Mouse (Mus musculus) lung, embryonic 16.5 days (tissue): ENCODE measurements around the gene Slfn2. TPM values are rescaled to one million over a fixed set of nuclear protein-coding genes. Genes with fewer than 3 reads are reported as not detected.

Source experiments
- ATAC-seq: fragments of 200-750 bp; cut with Nextera tagmentation; 2 replicates; pipeline ENCODE4 v1.8.0; 2017; ENCODE audit warnings: low read depth, mild to moderate bottlenecking, moderate library complexity
- H3K27ac ChIP-seq: fragments of 300-500 bp; sonication (generic); 2 replicates; pipeline ENCODE4 v1.5.1; 2014; ENCODE audit warnings: mild to moderate bottlenecking, control low read depth, low read length
- H3K27me3 ChIP-seq: fragments of 300-500 bp; sonication (generic); 2 replicates; pipeline ENCODE4 v1.6.1; 2014; ENCODE audit warnings: low read depth, low read length, mixed read lengths; ENCODE audit not compliant: control insufficient read depth, insufficient read depth
- H3K36me3 ChIP-seq: fragments of 300-500 bp; sonication (generic); 2 replicates; pipeline ENCODE4 v1.6.1; 2014; ENCODE audit warnings: low read length; ENCODE audit not compliant: control insufficient read depth, insufficient read depth
- H3K4me1 ChIP-seq: fragments of 300-500 bp; sonication (generic); replicated peaks from 2 replicates; pipeline ENCODE4 v1.6.1; 2014; ENCODE audit warnings: low read length, mixed read lengths; ENCODE audit not compliant: control insufficient read depth, insufficient read depth
- H3K4me2 ChIP-seq: fragments of 300-500 bp; sonication (generic); 2 replicates; pipeline ENCODE4 v1.6.1; 2014; ENCODE audit warnings: low read depth, low read length, control low read depth
- H3K4me3 ChIP-seq: fragments of 300-500 bp; sonication (generic); 2 replicates; pipeline ENCODE4 v1.5.1; 2014; ENCODE audit warnings: mild to moderate bottlenecking, low read length, control low read depth
- H3K9ac ChIP-seq: fragments of 300-500 bp; sonication (generic); 2 replicates; pipeline ENCODE4 v1.6.1; 2014; ENCODE audit warnings: low read length, control low read depth
- H3K9me3 ChIP-seq: fragments of 300-500 bp; sonication (generic); 2 replicates; pipeline ENCODE4 v1.6.1; 2016; ENCODE audit warnings: low read length; ENCODE audit not compliant: control insufficient read depth
- WGBS: fragments of 180-500 bp; shearing (Covaris S2); extraction: QIAGEN DNeasy Blood & Tissue Kit; methylation state at CpG from one replicate; pipeline ENCODE4 v1.1.7; 2014; 5-methylcytosine and 5-hydroxymethylcytosine counted together
- microRNA-seq: library from miRNA; unstranded; fragments of <30 nt; microRNA quantifications from one replicate; pipeline ENCODE4, GENCODE M21; 2016
- polyA plus RNA-seq: library from polyadenylated mRNA; unstranded; fragments of >200 nt; fragmentation: Nextera tagmentation; extraction: Ambion mirVana; gene quantifications from 2 replicates; pipeline ENCODE4 v1.2.1, GENCODE M21; 2015

Slfn2 gene
- polyA plus RNA-seq, 1 experiment from 2014 or later, result 7.5 TPM

DNA sequence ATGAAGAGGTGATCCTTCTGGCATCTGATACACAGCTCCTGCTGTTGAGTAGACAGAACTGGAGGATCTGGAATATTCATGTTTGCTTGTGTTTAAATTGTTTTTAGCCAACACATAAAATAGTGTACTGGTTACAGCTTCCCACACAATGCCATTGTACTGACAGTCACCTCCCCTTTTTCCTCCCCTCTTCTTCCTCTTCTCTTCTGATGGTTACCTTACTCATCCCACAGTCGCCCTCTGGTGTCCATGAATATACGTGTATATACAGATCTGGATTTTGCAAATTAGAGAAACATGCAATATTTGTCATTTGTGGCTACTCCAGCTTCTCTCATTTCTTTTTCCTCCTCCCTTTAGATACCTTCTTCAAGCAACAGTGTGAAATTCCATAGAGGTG is 50.2 kb downstream of the Slfn2 start:
- H3K4me2 ChIP-seq, result no peak overlapping the region
- no peak for ATAC-seq
- no peaks in the 10 kb centered on the region for H3K27me3 ChIP-seq
- no peaks in the 10 kb centered on the region for H3K4me1 ChIP-seq
- H3K4me3 ChIP-seq, result no peak overlapping the region
- no peaks in the 10 kb centered on the region for H3K9me3 ChIP-seq
- H3K27ac ChIP-seq, result no peak overlapping the region
- no peak overlapping the region for H3K9ac ChIP-seq
- H3K36me3 ChIP-seq, result no peaks in the 10 kb centered on the region
- WGBS, result 23% methylated on average over 2 of the region's 2 CpGs

DNA sequence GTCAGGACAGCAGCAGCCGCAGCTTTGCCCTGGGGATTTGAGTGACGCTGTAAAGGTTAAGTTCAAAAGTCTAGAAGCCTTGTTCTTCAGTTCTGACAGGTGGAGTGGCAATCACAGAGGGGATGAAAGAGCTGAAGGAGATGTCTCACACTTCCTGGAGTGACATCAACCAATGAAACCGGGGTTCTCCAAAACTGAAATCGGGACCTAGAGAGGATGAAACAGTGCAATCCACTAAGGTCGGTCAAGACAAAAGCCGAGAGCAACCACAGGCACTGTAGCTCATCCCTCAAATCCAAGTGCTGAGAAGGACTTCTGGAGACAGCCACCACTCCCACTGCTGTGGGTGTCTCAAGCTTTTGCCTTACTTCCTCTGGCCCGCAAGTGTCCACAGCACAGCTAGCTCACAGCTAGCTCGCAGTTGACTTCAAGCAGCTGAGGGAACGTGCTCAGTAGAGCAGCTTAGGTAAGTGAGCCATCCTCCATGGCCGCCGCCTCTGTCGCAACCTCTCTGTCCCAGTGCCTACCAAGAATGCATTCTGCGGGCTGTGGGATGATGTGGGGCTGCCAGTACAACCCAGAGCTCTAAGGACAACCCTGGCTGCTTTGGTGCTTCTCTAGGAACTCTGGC is 51.8 kb downstream of the Slfn2 start, which contains the start of gene Slfn1:
Gene Slfn1 (plus strand): TSS at position 253 of the 631 bp plus-strand sequence.
- Histone ChIP-seq H3K4me3 (no peak within 1 kb of the TSS), H3K27me3 (no peaks in the 10 kb centered on the region), H3K36me3 (no peaks in the 10 kb centered on the region), H3K9ac (no peak within 1 kb of the TSS), H3K4me2 (no peak within 1 kb of the TSS), H3K9me3 (no peaks in the 10 kb centered on the region), H3K4me1 (no peaks in the 10 kb centered on the region), H3K27ac (no peak within 1 kb of the TSS)
- WGBS, result 80% methylated on average over 13 of the region's 13 CpGs
- ATAC-seq, result no peak

DNA sequence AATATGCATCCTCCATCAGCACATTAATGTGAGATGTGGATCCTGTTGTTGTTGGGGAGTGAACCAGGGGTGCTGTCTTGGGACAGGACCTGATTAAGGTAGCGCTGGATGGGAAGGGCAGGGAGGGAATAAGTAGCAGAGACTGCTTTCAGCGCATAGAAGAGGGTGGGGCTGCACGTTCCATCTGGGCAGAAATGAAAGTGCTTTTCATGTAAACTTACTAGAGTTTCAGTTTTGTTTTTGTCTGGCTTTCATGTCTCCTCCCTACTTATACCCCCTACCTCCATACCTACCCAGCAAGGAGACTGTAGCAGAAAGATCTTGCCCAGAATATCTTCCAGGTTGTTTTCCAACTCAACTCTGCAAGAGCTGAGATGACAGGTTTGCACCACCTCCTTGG is 53.1 kb downstream of the Slfn2 start:
- Histone ChIP-seq H3K4me3 (no peak overlapping the region), H3K4me2 (no peak overlapping the region), H3K36me3 (no peaks in the 10 kb centered on the region), H3K9me3 (no peaks in the 10 kb centered on the region), H3K9ac (no peak overlapping the region), H3K27me3 (no peaks in the 10 kb centered on the region), H3K4me1 (no peaks in the 10 kb centered on the region), H3K27ac (no peak overlapping the region)
- WGBS, result 51% methylated on average over 3 of the region's 3 CpGs
- ATAC-seq, result no peak

Small RNA genes lying within 50 kb of the gene (microRNA-seq; reads per million reads assigned to microRNA genes)
- gene Gm27598, result not detected

Other genes with a start within 250 kb of the Slfn2 start
- 12.7 and 13.4 TPM in 2 replicates for gene Rffl, start 193.9 kb upstream of the Slfn2 start, polyA plus RNA-seq
- 13.2 and 14.0 TPM in 2 replicates for gene Rad51d, start 174.5 kb upstream of the Slfn2 start, polyA plus RNA-seq
- 0.09 and 0.20 TPM in 2 replicates for gene Fndc8, start 173.0 kb upstream of the Slfn2 start, polyA plus RNA-seq
- 23.6 and 30.5 TPM in 2 replicates for gene Nle1, start 156.7 kb upstream of the Slfn2 start, polyA plus RNA-seq
- gene Unc45b, start 154.6 kb upstream of the Slfn2 start, polyA plus RNA-seq, result 14.5 and 16.2 TPM in 2 replicates
- 4.1 and 4.5 TPM in 2 replicates for gene Slfn5, start 113.8 kb upstream of the Slfn2 start, polyA plus RNA-seq
- 29.3 and 33.9 TPM in 2 replicates for gene Slfn9, start 73.3 kb upstream of the Slfn2 start, polyA plus RNA-seq
- 0.49 and 0.89 TPM in 2 replicates for gene Slfn8, start 44.3 kb upstream of the Slfn2 start, polyA plus RNA-seq
- 0.75 and 0.84 TPM in 2 replicates for gene Slfn1, start 51.7 kb downstream of the Slfn2 start, polyA plus RNA-seq
- 0.11 TPM in 1 of 2 replicates, not detected in the other for gene Slfn4, start 110.1 kb downstream of the Slfn2 start, polyA plus RNA-seq
- gene Slfn3, start 126.2 kb downstream of the Slfn2 start, polyA plus RNA-seq, result 1.1 and 1.2 TPM in 2 replicates
- gene Slfn14, start 221.6 kb downstream of the Slfn2 start, polyA plus RNA-seq, result 0.45 and 0.75 TPM in 2 replicates
- 54.9 and 59.8 TPM in 2 replicates for gene Ap2b1, start 233.9 kb downstream of the Slfn2 start, polyA plus RNA-seq
- gene Pex12, start 237.5 kb downstream of the Slfn2 start, polyA plus RNA-seq, result 13.1 and 13.9 TPM in 2 replicates